Mouse (Mus musculus): ENCODE measurements around the gene Tceal3.
"Not testable (repeated sequence)": the region's sequence is repeated elsewhere in the genome, so short reads cannot be mapped to it uniquely, and the experiment has no call there.

Tceal3 gene

DNA sequence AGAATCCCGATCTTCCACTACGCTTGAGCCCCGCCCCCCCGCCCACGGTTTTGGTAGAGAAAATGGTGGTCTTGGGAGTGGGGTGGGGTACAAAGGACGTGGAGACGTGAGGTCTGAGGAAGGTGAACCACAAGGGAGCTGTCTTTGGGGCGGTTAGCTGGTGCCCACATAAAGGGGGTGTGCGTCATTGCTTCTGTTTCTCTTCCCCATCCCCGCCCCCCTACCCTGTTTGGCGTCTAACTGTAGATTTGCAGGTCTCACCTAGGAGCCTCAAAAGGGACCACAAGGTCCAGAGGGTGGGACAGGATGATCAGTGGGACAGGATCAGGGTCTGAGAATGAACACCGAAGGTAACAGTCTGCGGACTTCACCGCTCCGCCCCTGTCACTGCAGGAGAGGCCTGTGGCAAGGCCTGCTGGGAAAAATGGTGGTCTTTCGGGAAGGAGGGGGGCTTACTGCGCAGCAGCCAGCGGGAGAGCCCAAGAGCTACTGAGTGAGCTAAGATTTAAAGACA lies 117.6 kb downstream of the Tceal3 start:
- DNase-seq: peak; percentile 65 to 69

- DNase-seq: peak; percentile 29 to 39
Measured at GRCm38 (mm10) chrX:136708782-136709181, 118.1 kb downstream of the Tceal3 start.

- not testable (repeated sequence) for DNase-seq
Measured at GRCm38 (mm10) chrX:136714742-136715474, 124.3 kb downstream of the Tceal3 start.

Data from cerebellum, postnatal 14 days (tissue).